Mouse (Mus musculus) left cerebral cortex, postnatal 36 days (tissue): ENCODE measurements at regions not wholly inside any gene's neighbourhood (a gene's known extent, or its start where the extent isn't known, plus 50 kb on each side); places are given as distances from the start of the nearest gene placed in this dataset.
"Not testable (repeated sequence)": the region's sequence is repeated elsewhere in the genome, so short reads cannot be mapped to it uniquely, and the experiment has no call there.

Experiments
- DNase-seq, 2 experiments: peaks; one replicate each; pipeline ENCODE4 v3.0.0; 2021 to 2022; ENCODE audit warnings: low spot score in 2 of 2, mixed read lengths in 1 of 2
- intact Hi-C: fragments of 180-260 bp; cut with DNase I; formaldehyde crosslinking; loops from one replicate; pipeline ENCODE4 v1.15.1; 2025

GRCm38 (mm10) chr12:106291476-106292046, 281.5 kb downstream of the Vrk1 start:
- no peak for DNase-seq
- intact Hi-C loops, result no loop called here

DNA sequence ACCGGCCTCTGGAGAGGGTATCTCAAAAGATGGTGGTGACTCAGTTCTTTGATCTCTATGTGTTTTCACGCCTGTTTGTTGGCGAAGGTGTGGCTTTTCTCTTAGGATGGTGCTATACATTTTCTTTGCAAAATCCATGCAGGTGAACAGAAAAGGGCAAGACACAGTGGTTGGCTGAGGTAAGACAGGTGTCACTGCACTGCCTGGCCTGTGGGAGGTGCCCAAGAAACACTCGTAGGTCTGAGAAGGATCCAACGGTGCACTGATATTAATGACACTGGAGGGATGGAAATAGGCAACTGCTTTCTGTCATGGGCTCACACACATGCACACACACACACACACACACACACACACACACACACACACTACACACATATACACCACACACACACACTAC, 283.1 kb downstream of the Vrk1 start:
- no peak for DNase-seq
- intact Hi-C loops, result no loop called here

DNA sequence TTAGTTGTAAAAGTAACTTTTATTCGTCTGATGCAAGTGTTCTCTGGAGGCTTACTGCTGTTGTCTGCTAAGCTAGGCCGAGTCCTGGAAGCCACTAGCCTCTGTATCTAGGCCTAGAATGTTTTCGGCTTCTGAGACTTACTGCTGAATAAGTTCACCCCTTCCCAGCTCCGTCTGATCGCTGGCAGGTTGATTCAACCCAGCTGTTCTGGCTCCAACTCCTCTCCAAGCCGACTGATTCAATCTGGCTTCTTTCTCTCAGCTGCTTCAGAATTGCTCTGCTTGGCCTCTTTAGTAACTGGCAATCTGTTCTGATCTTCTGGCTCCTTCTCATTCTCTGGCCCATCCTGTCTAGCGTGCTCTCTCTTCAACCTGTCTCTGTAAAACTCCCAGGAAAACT, 285.6 kb downstream of the Vrk1 start:
- no peak for DNase-seq
- intact Hi-C loops, result no loop called here

DNA sequence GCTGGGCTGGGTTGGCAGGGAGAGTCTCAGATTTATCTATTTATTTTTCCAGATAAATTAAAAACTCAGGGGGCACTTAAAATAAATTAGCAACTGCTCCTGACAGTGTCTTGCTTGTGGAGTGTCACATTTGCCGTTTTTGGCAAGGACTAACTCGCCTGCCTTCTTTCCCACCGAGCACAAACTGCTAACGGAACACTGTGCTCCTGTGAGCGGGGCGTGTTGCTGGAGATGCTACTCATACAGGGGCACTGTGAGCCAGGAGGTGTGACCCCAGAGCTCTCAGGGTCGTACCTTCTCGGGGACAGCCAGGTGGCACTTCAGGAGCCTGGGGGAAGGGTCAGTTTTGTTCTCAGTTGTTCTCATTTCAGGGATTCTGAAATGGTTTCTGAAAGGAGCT, 292.6 kb downstream of the Vrk1 start:
- intact Hi-C loops, result loop anchor here (5.0 kb wide), 2 partner anchors 175 to 1700 kb away; partner anchors contain the start of gene Bcl11b
- DNase-seq, result no peak

- no peak for DNase-seq
- intact Hi-C loops, result no loop called here
These were observed 298.4 kb downstream of the Vrk1 start for GRCm38 (mm10) chr12:106308291-106308955.

GRCm38 (mm10) chr12:106308956-106309610, 299.1 kb downstream of the Vrk1 start:
- DNase-seq, result no peak
- intact Hi-C loops, result no loop called here

- no peak for DNase-seq
- intact Hi-C loops, result no loop called here
These were observed 300.1 kb downstream of the Vrk1 start for GRCm38 (mm10) chr12:106310171-106310570.

DNA sequence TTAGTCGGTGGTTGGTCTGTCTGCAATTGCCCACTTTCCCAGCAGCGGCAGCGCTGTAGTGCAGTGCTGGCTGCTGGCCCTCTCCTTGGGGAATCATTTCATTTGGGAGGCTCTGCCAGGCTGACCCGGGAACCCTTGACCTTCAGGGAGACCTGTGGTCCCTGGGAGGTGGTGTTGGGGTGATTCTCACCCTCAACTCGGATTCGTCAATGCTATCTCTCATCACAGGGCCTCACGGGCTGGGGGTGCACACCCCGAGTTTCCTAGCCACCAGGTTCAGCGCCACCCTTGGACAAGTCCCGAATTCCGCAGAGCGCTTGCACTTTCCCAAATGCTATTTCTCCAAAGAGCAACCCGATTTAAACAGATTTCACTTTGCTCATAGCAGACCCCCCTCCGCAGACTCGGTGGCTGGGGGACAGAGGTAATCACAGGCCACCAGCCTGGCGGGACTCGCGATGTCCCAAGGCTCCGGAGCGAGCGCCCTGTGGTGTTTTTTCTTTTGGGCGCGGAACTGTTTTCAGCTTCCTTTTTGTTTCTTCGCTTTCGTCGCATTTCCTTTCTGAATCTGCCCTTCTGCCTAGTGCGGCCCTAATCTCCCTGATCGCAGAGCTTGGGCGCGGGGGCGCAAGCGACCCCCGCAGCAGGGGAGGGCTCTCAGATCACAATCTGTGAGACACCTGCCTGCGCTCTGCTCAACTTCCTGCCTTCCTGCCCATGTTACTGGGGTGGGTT, 300.7 kb downstream of the Vrk1 start:
- intact Hi-C loops, result no loop called here
- DNase-seq, result peak; percentile 14 to 19

DNA sequence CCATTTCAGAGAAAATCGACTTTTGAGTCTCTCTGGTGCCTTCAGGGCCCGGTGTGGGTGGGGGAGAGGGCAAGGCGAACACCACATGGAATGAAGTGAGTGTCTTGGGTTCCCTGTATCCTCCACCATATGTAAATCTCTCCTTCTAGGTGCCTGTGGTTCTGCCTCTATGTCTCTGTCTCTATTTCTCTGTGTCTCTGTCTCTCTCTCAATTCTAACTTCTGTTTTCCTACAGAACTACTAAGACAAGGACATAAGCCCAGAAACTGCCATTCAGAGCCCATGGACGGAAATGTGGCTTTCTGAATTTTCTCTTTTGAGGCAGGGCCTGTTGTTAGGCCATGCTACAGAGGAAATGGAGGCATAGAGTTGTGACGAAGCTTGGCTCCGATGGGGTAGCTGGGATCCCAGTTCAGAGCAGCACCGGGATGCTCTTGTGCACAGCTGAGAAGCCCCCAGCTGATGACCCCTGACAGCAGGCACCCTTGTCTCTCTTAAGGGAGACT, 301.3 kb downstream of the Vrk1 start:
- intact Hi-C loops, result no loop called here
- no peak for DNase-seq

- DNase-seq, result no peak
- intact Hi-C loops, result no loop called here
These were observed 302.0 kb downstream of the Vrk1 start for GRCm38 (mm10) chr12:106311831-106312600.

- intact Hi-C loops, result no loop called here
- no peak for DNase-seq
These were observed 307.7 kb downstream of the Vrk1 start for GRCm38 (mm10) chr12:106317738-106318137.

DNA sequence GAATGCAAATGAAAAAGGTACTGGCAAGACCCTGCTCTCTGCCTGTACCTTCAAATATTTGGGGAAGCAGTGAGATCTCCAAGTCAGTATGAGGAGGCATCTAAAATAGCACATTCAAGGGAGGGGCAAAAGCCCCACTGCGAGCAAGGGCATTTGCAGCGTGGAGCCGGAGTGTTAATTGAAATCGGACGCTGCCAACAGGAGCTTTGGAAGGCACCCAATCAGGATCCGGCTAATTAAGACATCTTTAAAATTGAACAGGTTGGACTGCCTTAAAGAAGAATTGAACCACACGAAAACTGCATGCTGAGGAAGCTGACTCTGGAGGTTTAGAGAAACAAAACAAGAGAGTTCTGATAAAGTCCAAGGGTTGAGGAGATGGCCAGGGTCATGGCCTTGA, 311.5 kb downstream of the Vrk1 start:
- no peak for DNase-seq
- intact Hi-C loops, result no loop called here

GRCm38 (mm10) chr12:106326611-106327010, 316.6 kb downstream of the Vrk1 start:
- no peak for DNase-seq
- intact Hi-C loops, result no loop called here

- no peak for DNase-seq
- intact Hi-C loops, result no loop called here
These were observed 317.3 kb downstream of the Vrk1 start for GRCm38 (mm10) chr12:106327351-106327750.

DNA sequence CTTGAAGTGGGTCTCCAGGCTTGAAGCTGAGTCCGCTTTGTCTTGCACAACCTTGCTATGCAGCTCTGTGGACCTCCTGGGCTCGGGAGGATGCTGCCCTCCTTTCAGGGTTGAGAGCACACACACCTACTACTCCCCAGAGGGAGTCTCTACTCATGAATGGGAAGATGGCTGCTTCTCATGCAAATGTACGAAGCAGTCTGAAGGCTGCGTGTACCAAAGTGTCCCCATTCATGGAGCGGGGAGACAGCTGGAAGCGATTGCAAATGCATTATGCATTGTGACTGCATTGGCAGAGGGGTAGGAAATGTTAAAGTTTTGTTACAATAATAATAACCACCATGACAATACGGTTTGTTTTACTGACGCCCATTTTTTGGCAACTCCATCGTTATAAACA, 347.8 kb downstream of the Vrk1 start:
- DNase-seq, result no peak
- intact Hi-C loops, result no loop called here

DNA sequence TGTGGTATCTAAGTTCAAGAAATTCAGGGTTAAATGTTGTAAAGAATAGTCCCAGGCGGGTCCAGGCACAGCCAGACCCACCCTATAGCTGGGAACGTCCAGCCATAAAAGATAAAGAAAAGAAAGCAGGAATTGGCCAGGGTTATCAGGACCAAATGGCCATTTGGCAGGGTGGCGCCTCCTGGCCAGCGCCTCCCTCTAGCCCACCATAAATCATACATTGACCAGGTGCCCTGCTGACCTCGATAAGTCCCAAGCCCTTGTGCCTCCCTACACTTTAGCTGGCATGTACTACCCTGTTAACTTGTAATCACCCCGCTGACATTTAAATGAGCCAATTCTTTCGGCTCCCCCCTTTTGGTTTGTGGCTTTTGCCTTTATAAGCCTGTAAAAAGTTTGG, 351.6 kb downstream of the Vrk1 start:
- intact Hi-C loops, DNase-seq: not testable (repeated sequence)

- intact Hi-C loops, result loop anchor here (5.0 to 10.0 kb wide), 2 partner anchors 102 to 200 kb away; no protein-coding TSS in a partner anchor
- no peak for DNase-seq
These were observed 364.9 kb downstream of the Vrk1 start for GRCm38 (mm10) chr12:106374840-106375375.

GRCm38 (mm10) chr12:106375886-106376285, 365.9 kb downstream of the Vrk1 start:
- intact Hi-C loops, result loop anchor here (5.0 to 10.0 kb wide), 2 partner anchors 101 to 201 kb away; no protein-coding TSS in a partner anchor

DNA sequence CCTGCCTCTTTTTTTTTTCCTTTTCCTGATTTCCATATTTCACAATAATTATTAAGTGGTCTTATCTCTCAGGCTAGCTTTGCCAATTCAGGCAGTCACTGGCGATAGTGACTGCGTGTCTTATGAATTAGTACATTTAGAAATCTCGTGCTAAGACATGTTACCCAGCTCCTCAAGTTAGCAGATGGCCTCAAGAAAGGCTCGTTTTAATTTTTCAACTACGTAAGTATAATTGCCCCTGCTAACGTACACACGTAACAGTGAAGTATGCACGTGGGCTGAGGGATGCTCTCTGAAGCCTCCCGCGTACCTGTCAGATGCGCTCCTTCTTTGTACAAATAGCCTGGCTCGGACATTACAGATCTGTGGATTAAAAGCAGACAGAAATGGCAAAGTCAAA, 366.8 kb downstream of the Vrk1 start:
- intact Hi-C loops, result loop anchor here (5.0 to 10.0 kb wide), 2 partner anchors 101 to 202 kb away; no protein-coding TSS in a partner anchor
- no peak for DNase-seq

More at GRCm38 (mm10) chr12:106375886-106376285, 365.9 kb downstream of the Vrk1 start:
- DNase-seq, result no peak
